ENCODE assay signal across 23 mouse cellular contexts in the genomic region with DNA sequence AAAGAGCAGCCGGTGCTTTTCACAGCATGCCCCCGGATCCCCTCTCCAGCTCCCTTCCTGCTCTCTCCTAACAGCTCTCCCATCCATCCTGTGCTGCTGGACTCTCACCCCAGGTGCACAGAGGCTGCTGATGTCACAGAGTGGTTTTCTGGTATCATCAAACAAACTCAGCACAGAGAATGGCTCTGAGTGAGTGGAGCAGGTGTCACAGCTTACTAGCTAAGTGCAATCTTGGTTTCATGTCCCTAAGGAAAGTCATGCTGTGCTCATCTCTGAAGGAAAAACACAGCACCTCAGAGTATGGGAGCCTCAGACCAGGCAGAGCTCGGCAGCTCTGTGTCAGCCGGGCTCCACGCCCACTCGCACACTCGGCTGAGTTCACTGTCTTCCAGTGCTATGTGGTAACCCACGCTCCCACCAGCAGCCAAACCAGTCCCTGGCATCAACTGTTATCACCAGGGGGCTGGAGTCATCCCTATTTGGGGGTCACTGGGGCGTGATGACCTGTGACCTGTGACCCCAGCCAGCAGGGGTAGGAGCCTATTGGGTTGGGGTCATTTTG. TPM values are rescaled to one million over a fixed set of nuclear protein-coding genes. Genes with fewer than 3 reads are reported as not detected.
DNase-seq lines count a peak whose midpoint lies in the region; ATAC-seq and TF ChIP-seq lines count a peak whose summit lies in the region.
"Had no signal": no experiment of that assay in that cellular context is flagged by ENCODE, and none has a peak within 500 bp of the region (broad histone marks: within the 10 kb centered on the region; RNA-seq: fewer than 3 reads in every experiment).

No protein-coding gene starts in this region.

- 38% methylated on average over 9 of the region's 9 CpGs for WGBS in hindbrain, embryonic 10.5 days
- 37% methylated on average over 9 of the region's 9 CpGs for WGBS in hindbrain, embryonic 12.5 days
- WGBS in neural tube, embryonic 11.5 days, result 49% methylated on average over 9 of the region's 9 CpGs

- peak; percentile 5 for DNase-seq in hindbrain, embryonic 10.5 days (ENCODE audit: low spot score)
- DNase-seq in neural tube, embryonic 11.5 days (ENCODE audit: low spot score), result peak; percentile 7
- no peak for DNase-seq in neural tube, embryonic 10.5 days (ENCODE audit: extremely low spot score, low spot score)
- DNase-seq in heart, adult 11 months, result no peak
- DNase-seq: adrenal gland, adult 2 months; adrenal gland, postnatal 10 days; adrenal gland, postnatal 25 days; B cell, adult 2 months; cerebellum, adult 11-12 months; cerebellum, adult 2 months; cerebellum, adult 9-10 months; cerebellum, postnatal 25 days had no signal

- no peak overlapping the region for H3K4me3 ChIP-seq in hindbrain, embryonic 10.5 days
- H3K4me3 ChIP-seq in hindbrain, embryonic 12.5 days, result no peak overlapping the region
- H3K4me3 ChIP-seq in neural tube, embryonic 11.5 days (ENCODE audit: low read depth, low read length), result no peak overlapping the region
- H3K4me3 ChIP-seq in C2C12 (ENCODE audit: insufficient read depth, poor library complexity, severe bottlenecking), result no peak overlapping the region
- H3K4me3 ChIP-seq in myocyte, result no peak overlapping the region
- H3K4me3 ChIP-seq: embryonic facial prominence, embryonic 13.5 days; embryonic facial prominence, embryonic 15.5 days; erythroblast, embryonic 14.5 days; forebrain, embryonic 10.5 days; forebrain, embryonic 12.5 days had no signal

- H3K4me1 ChIP-seq in hindbrain, embryonic 10.5 days (replicated peaks), result peaks cover 48% of the 10 kb centered on the region
- H3K4me1 ChIP-seq in hindbrain, embryonic 12.5 days, result peaks cover 28% of the 10 kb centered on the region
- H3K4me1 ChIP-seq in neural tube, embryonic 11.5 days (ENCODE audit: control insufficient read depth, insufficient read depth, low read length), result peaks cover 13% of the 10 kb centered on the region

- H3K9ac ChIP-seq in hindbrain, embryonic 12.5 days, result no peak overlapping the region
- no peak overlapping the region for H3K9ac ChIP-seq in neural tube, embryonic 11.5 days (ENCODE audit: low read length)
- H3K9ac ChIP-seq: embryonic facial prominence, embryonic 13.5 days; embryonic facial prominence, embryonic 15.5 days; forebrain, embryonic 12.5 days had no signal

- peaks cover 99% of the 10 kb centered on the region for H3K27me3 ChIP-seq in hindbrain, embryonic 10.5 days (ENCODE audit: insufficient read depth, poor library complexity, severe bottlenecking)
- peaks cover 87% of the 10 kb centered on the region for H3K27me3 ChIP-seq in hindbrain, embryonic 12.5 days
- peaks cover 18% of the 10 kb centered on the region for H3K27me3 ChIP-seq in neural tube, embryonic 11.5 days (ENCODE audit: control insufficient read depth, insufficient read depth, low read length)
- no peaks in the 10 kb centered on the region for H3K27me3 ChIP-seq in C2C12 (ENCODE audit: control insufficient read depth, insufficient read depth, insufficient read length)
- no peaks in the 10 kb centered on the region for H3K27me3 ChIP-seq in myocyte (ENCODE audit: control insufficient read depth, insufficient read depth, insufficient read length)

- no peak for TF ChIP-seq POLR2A in myocyte (IDR thresholded peaks at IDR 0.05; ENCODE audit: insufficient read length, low read depth)

- no peak for TF ChIP-seq CTCF in C2C12 (IDR thresholded peaks at IDR 0.05; ENCODE audit: control insufficient read depth, insufficient read depth, insufficient read length)

- no peaks in the 10 kb centered on the region; the same call in 1 of the 2 replicates for H3K9me3 ChIP-seq in hindbrain, embryonic 10.5 days
- no peaks in the 10 kb centered on the region for H3K9me3 ChIP-seq in hindbrain, embryonic 12.5 days (replicated peaks)
- H3K9me3 ChIP-seq in neural tube, embryonic 11.5 days (ENCODE audit: control insufficient read depth, low read length), result no peaks in the 10 kb centered on the region
- H3K9me3 ChIP-seq: embryonic facial prominence, embryonic 13.5 days; embryonic facial prominence, embryonic 15.5 days had no signal

- 0 out of 2 replicates have a peak overlapping the region, but pooled peaks have one; percentile 23 for H3K27ac ChIP-seq in hindbrain, embryonic 10.5 days
- no peak overlapping the region for H3K27ac ChIP-seq in hindbrain, embryonic 12.5 days
- H3K27ac ChIP-seq in neural tube, embryonic 11.5 days (ENCODE audit: low read depth, low read length), result no peak overlapping the region
- H3K27ac ChIP-seq: embryonic facial prominence, embryonic 13.5 days; embryonic facial prominence, embryonic 15.5 days; forebrain, embryonic 10.5 days; forebrain, embryonic 12.5 days had no signal

- H3K36me3 ChIP-seq in hindbrain, embryonic 10.5 days, result no peaks in the 10 kb centered on the region
- H3K36me3 ChIP-seq in hindbrain, embryonic 12.5 days, result no peaks in the 10 kb centered on the region
- no peaks in the 10 kb centered on the region for H3K36me3 ChIP-seq in neural tube, embryonic 11.5 days (ENCODE audit: control insufficient read depth, insufficient read depth, low read length)
- H3K36me3 ChIP-seq in C2C12 (ENCODE audit: control insufficient read depth, insufficient read depth) (no peaks in the 10 kb centered on the region), myocyte (ENCODE audit: control insufficient read depth, insufficient read depth) (no peaks in the 10 kb centered on the region)
- H3K36me3 ChIP-seq: embryonic facial prominence, embryonic 13.5 days; embryonic facial prominence, embryonic 15.5 days; forebrain, embryonic 10.5 days; forebrain, embryonic 12.5 days had no signal

- H3K79me3 ChIP-seq in C2C12 (ENCODE audit: low read depth), result no peaks in the 10 kb centered on the region

- no peak for ATAC-seq in hindbrain, embryonic 12.5 days (ENCODE audit: low FRiP score)
- ATAC-seq in neural tube, embryonic 11.5 days (ENCODE audit: insufficient read depth, low FRiP score, low TSS enrichment), result no peak
- ATAC-seq: forebrain, embryonic 14.5 days; forebrain, embryonic 16.5 days had no signal

- H3K79me2 ChIP-seq in C2C12 (ENCODE audit: control insufficient read depth, insufficient read depth) (no peaks in the 10 kb centered on the region), myocyte (ENCODE audit: control insufficient read depth, insufficient read depth) (no peaks in the 10 kb centered on the region)

- H3ac ChIP-seq in C2C12 (ENCODE audit: control insufficient read depth, insufficient read length, low read depth) (no peak overlapping the region), myocyte (ENCODE audit: control insufficient read depth, insufficient read length) (no peak overlapping the region)

- no peak overlapping the region for H3K4me2 ChIP-seq in hindbrain, embryonic 12.5 days (replicated peaks)
- H3K4me2 ChIP-seq in neural tube, embryonic 11.5 days (ENCODE audit: low read depth), result no peak overlapping the region
- no peak overlapping the region for H3K4me2 ChIP-seq in myocyte (ENCODE audit: low read depth)
- H3K4me2 ChIP-seq: embryonic facial prominence, embryonic 13.5 days; embryonic facial prominence, embryonic 15.5 days; forebrain, embryonic 12.5 days had no signal

TF ChIP-seq in C2C12, 6 proteins besides CTCF, POLR2A, EP300 and RAD21:
- TF ChIP-seq CEBPB (IDR thresholded peaks at IDR 0.05; ENCODE audit: low read depth) (no peak), MYOD1 (IDR thresholded peaks at IDR 0.05; ENCODE audit: control insufficient read depth, insufficient read length, low read depth) (peak; percentile 91)
TF ChIP-seq in C2C12: peak in this region for 1.

TF ChIP-seq in myocyte, 11 proteins besides CTCF, POLR2A, EP300 and RAD21:
- TF ChIP-seq CEBPB (IDR thresholded peaks at IDR 0.05; ENCODE audit: insufficient read depth, poor library complexity, severe bottlenecking) (no peak), MYOD1 (IDR thresholded peaks at IDR 0.05; ENCODE audit: control insufficient read depth in 1 of 3, insufficient read length in 2 of 3, low read depth in 2 of 3) (peak in 2 of 3 experiments; percentile 85)
TF ChIP-seq in myocyte: peak in this region for 1.

RNA-seq across cellular contexts. Expression of a gene that starts 7.7 kb away (rescaled TPM):
- 2.3 and 2.6 TPM in 2 replicates for polyA plus RNA-seq in hindbrain, embryonic 10.5 days (2016; fragmentation: Nextera tagmentation; extraction: Ambion mirVana)
- 1.1 and 1.6 TPM in 2 replicates for polyA plus RNA-seq in hindbrain, embryonic 12.5 days (2016; fragmentation: Nextera tagmentation; extraction: Ambion mirVana)
- polyA plus RNA-seq in neural tube, embryonic 11.5 days (2014; fragmentation: Nextera tagmentation; extraction: Ambion mirVana), result 3.4 and 3.8 TPM in 2 replicates
- polyA plus RNA-seq in C2C12 (2012; fragmentation: generic; extraction: Trizol) (1.1 TPM), myocyte (2012; fragmentation: generic; extraction: Trizol) (0.37 TPM)
- polyA plus RNA-seq: adrenal gland, adult 2 months; cortical plate, adult 2 months; erythroblast, embryonic 14.5 days; forebrain, embryonic 16.5 days had no signal

Comparison
In these comparisons a context has a peak if more than half of its experiments do, and no peak if none do; other contexts are left out.
1. DNase-seq: peak in hindbrain, embryonic 10.5 days (single experiment) and neural tube, embryonic 11.5 days (single experiment); none in neural tube, embryonic 10.5 days (single experiment) and heart, adult 11 months (single experiment).